Mouse (Mus musculus) gastrocnemius, postnatal 36 days (tissue): Measurements from ENCODE around the gene Gpr137b. TPM values are rescaled to one million over a fixed set of nuclear protein-coding genes. Genes with fewer than 3 reads are reported as not detected.
A peak's percentile ranks its signal among the peaks of the same experiment; 100 is the strongest.
"Not testable (repeated sequence)": the region's sequence is repeated elsewhere in the genome, so short reads cannot be mapped to it uniquely, and the experiment has no call there.

ENCODE experiments used
- DNase-seq, 2 experiments: peaks; one replicate each; pipeline ENCODE4 v3.0.0; 2022
- intact Hi-C: fragments of 180-260 bp; cut with DNase I; formaldehyde crosslinking; loops from one replicate; pipeline ENCODE4 v1.15.1; 2025
- total RNA-seq, 2 experiments: library from RNA; stranded (reverse); gene quantifications; 2 replicates each; pipeline ENCODE4 v1.2.3; 2021

Gpr137b gene
- total RNA-seq, 2 experiments from 2014 or later: 2.7 to 4.5 TPM

DNA sequence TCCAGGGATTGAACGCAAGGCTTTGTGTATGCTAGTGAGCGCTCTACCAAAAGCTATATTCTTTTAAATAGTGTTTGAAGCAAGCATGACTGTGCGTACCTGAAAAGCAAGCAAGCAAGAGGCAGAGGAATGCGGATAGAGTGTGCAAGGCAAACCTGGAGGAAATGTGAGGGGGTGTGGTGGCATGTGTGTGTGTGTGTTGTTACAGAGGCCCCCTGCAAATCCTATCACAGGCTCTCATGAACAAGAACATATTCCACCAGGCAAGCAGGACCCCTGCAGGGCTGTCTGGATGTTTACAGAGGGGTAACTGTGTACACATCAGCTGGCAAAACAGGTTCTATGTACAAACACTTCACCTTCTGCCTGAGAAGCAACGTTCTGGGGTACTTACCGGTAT is 19.8 kb downstream of the Gpr137b start:
- intact Hi-C loops: loop anchor here (5.0 kb wide), 1 partner anchor 747 kb away; no protein-coding TSS in a partner anchor
- DNase-seq: not testable (repeated sequence)

DNA sequence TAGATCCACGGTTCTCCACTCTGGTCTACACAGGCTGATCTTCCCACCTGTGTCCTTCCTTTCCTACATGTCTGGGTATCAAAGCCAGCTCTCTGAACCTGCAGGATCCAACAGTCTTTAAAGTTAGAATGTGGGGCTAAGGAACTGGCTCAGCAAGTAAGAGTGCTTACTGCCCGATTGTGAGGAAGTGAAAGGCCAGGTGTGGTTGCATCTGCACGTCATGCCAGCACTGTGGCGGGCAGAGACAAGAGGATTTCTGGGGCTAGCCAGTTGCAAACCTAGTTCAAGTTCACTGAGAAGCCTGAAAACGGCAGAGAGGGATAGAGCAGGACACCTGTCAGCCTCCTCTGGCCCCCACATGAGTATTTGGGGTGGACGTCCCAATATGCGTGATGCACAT is 22.4 kb downstream of the Gpr137b start:
- not testable (repeated sequence) for DNase-seq
- intact Hi-C loops: loop anchor here (5.0 kb wide), 1 partner anchor 744 kb away; no protein-coding TSS in a partner anchor

DNA sequence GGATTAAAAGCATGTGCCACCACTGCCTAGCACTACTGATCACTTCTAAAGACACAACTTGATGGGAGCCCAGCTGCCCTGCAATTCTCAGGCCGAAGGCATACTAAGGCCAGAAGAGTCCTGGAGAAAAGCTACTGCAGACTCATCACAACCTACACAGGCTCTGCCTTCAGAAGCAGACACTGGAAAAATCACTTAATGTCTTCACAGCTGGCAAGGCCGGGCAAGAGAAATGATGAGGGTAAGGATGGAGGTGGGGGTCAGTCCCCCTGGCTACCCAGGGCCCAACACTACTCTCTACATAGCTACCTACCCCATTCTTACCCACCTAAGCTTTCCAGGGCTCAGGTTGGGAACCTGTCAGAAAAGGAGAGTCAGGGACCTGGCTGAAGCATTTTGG is 27.4 kb downstream of the Gpr137b start:
- DNase-seq, intact Hi-C loops: not testable (repeated sequence)

DNA sequence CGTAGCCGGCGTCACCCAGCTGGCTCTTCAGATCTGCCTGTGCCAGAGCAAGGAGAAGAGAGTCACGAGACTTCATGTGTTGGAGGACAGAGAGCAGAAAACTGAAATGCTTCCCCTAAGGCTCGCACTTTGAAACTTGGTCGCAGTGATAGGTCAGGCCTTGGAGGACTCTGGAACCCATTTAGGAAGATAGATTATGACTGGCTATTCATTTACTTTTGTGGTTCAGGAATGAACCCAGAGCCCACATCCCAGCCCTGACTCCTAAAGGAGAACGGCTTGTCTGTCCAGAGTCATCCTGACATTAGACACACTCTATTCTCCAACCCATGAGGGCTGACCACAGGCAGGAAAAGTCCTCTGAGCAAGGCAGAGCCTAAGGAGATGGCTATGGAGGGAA is 30.3 kb downstream of the Gpr137b start:
- intact Hi-C loops, DNase-seq: not testable (repeated sequence)

DNA sequence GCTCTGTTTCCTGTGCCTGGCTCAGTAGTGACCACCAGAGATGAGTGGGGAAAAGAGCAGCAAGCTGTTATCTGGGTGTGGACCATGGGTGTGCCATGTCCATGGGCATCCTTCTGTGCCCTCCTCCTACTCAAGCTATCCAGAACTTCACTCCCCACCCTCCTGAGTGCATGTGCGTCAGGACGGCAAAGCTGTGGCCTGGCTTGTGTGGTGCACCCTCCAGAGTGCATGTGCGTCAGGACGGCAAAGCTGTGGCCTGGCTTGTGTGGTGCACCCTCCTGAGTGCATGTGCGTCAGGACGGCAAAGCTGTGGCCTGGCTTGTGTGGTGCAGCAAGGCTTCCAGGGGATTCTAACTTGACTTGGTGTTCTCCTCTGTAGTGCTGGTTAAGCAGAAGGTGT is 31.6 kb downstream of the Gpr137b start:
- DNase-seq, intact Hi-C loops: not testable (repeated sequence)

DNA sequence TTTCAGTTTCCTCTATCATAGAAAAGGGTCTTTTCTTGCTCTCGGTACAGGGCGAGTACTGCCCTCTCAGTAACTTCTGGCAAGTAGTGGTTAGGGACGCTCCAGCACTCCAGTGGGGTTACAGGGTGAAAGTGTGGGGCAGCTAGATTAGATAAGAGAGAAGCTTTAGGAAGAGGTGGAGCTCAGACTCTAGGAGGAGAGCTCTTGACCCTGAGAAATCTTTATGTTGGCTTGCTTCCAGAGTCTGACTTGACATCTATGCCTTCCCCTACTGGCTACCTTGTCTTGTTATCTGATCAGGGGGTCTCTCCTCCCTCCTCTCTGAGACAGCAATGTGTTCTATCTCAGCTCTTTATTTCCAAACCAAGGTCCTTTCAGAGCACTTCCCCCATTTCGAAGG is 33.8 kb downstream of the Gpr137b start:
- DNase-seq, intact Hi-C loops: not testable (repeated sequence)

DNA sequence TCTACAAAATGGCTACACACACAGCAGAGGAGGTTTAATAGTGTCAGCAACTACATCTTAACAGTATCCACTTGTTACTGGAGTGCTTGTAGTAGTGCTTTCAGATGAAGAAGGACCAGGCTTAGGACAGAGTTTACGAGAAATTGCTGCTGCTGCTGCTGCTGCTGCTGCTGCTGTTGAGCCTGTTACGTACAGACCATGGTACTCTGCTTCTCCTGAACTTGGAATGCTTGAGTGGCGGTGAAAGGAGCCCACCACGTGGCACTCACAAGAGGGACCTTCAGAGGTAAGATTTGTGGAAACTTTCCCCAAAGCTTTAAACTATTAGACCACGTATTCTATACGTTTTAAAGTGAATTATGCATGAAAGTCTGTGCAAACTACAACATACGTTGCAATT is 35.2 kb downstream of the Gpr137b start:
- DNase-seq, intact Hi-C loops: not testable (repeated sequence)

DNA sequence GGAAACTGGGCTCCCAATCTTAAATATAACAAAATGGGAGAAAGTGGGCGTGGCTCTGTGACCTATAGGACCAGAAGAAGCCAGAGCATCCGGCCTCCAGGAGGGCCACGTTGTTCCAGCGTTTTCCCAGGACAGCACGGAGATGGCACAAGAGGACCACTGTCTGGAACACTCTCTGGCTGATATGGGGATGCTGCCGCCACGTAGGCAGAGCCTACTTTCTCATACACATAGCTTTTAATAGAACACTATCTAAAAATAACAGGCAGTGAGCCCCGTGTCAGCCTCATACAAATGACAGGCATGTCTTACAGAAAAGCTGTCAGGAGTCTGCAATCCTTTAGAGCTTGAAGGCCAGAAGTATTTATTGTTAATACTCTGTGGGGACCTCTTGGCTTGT is 35.7 kb downstream of the Gpr137b start:
- intact Hi-C loops, DNase-seq: not testable (repeated sequence)

DNA sequence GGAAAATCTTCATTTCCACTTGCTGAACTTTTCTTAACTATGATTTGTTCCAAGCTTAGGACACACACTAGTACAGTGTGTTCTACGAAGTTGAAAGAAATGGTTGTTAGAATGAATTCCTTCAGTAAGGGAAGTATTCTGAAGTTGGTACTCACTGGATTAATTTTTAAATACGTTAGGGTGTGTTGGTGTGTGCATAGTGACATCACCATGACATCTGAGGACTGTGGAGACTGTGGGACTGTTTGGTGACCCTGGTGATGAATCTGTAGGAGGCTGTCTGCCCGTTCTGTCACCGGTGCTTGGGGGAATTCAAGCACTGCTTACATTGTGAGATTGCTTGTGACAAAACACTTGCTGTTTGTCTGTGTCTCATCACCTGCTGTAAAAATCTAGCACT is 41.7 kb downstream of the Gpr137b start:
- DNase-seq, intact Hi-C loops: not testable (repeated sequence)

DNA sequence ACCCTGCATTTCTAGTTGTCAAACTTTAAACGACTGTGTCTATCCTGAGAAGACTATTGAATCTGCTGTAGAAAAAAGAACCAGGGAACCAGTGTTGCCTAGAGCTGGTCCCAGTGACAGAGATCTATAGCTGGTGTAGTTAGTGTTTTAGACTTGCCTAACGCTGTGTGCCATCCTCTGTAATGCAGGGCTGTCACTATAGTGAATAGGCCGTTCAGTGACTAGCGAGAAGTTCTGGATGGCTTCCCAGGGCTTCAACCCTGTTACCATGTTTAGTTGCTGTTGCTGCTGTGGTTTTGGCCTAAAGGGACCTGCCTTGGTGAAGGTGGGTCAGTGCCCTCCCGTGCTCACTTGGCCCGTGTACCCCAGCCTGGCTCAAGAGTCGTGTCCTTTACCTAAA is 43.1 kb downstream of the Gpr137b start:
- DNase-seq, intact Hi-C loops: not testable (repeated sequence)

DNA sequence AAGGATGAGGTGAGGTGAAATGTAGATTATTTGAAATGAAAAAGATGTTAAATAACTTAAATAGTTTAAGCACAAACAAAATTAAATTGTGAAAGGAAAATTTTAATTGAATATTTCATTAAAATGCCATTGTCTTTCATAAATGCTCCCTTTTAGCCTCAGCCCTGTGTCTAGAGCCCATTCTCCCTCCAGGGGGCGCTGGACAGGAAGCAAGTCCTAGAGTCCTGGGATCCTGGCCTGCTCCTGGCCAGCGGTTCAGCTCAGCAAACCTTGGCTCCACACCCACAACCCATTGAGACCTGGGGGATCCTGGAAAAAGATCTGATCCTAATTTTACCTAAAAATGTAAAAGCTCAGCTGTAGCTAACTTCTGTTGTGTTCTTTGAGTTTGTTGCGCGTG is 44.5 kb downstream of the Gpr137b start:
- peak; percentile 45 to 66 for DNase-seq
- intact Hi-C loops: no loop called here

DNA sequence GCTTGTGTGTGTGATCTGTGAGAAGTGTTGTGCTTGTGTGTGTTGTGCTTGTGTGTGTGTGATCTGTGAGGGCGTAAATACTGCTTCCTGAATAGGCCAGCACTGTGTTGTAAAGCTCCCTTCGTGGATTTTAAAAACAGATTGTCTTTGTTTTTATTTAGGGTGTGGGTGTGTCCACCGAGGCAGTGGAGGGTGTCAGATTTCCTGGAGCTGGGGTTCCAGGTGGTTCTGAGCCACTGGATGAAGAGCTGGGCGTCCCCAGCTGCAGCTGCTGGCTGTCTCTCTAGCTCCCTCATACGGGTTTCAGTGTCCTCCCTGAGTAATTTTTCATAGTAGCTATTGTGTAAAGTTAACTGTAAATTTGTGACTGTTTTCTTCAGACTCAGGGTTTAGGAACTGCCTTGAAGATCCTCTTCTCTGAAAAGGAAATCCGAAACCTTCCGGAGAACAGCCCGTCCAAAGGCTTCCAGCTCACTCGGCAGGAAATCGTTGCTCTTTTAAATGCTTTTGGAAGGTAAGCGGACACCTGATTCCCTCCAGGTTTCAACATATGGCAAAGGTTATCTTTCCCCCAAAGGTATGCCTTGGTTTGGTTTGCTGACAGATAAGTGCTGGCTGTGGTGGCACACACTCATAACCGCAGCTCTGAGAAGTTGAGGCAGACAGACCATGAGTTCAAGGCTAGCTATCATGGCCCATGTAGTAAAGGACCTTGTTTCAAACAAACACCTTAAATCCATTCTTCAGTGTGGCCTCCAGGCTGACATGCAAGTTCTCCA is 46.0 kb downstream of the Gpr137b start:
- DNase-seq: not testable (repeated sequence)

DNA sequence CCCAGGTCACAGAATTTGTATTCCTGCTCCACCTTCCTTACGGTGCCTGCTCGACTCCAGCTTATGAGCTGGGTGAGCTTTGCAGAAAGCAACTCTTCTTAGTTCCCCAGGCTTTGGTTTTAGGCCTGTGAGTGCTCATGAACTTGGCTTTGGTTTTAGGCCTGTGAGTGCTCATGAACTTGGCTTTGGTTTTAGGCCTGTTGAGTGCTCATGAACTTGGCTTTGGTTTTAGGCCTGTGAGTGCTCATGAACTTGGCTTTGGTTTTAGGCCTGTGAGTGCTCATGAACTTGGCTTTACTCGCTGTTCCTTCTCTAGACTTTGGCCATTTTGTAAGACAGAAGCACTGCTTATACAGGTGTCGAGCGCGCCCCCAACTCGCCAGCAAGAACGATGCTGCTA is 56.5 kb downstream of the Gpr137b start:
- intact Hi-C loops, DNase-seq: not testable (repeated sequence)

More for the DNA sequence above, 46.0 kb downstream of the Gpr137b start:
- intact Hi-C loops: not testable (repeated sequence)

DNA sequence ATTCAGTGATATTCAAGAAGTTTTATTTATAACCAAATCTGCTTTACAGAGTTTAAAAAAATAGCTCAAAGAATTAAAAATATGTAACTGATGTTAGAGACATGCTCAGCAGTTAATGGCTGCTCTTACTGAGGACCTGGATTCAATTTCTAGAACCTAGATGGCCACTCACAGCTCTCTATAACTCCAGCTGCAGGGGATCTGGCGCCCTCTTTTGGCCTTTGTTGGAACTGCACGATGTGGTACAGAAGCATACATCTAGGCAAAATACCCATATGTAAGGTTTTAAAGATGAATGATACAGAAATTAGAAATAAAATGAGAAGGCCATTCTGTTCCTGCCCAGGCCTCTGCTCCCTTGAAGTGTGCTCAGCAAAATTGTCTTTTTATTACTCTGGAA is 64.9 kb downstream of the Gpr137b start:
- intact Hi-C loops: no loop called here
- peak; percentile 19 to 32 for DNase-seq

Other genes starting within 250 kb of the Gpr137b start
- gene Prl2c5, start 211.3 kb downstream of the Gpr137b start, total RNA-seq: not detected
- 10 to 100 TPM; 59.4 to 66.8 TPM for gene Nid1, start 43.5 kb upstream of the Gpr137b start, total RNA-seq
- gene Lyst, start 196.4 kb upstream of the Gpr137b start, total RNA-seq: 1 to 10 TPM; 4.9 to 5.7 TPM